Mouse (Mus musculus) stomach, postnatal 0 days (tissue): ENCODE measurements around the gene Snap91.

Experiments used
- CTCF ChIP-seq: IDR thresholded peaks from 2 replicates; pipeline ENCODE4 v1.5.1; 2016; ENCODE audit warnings: antibody characterized with exemption, low read depth, mild to moderate bottlenecking, moderate library complexity
- EP300 ChIP-seq: optimal IDR thresholded peaks from 2 replicates; pipeline ENCODE3; 2016; ENCODE audit warnings: antibody characterized with exemption

DNA sequence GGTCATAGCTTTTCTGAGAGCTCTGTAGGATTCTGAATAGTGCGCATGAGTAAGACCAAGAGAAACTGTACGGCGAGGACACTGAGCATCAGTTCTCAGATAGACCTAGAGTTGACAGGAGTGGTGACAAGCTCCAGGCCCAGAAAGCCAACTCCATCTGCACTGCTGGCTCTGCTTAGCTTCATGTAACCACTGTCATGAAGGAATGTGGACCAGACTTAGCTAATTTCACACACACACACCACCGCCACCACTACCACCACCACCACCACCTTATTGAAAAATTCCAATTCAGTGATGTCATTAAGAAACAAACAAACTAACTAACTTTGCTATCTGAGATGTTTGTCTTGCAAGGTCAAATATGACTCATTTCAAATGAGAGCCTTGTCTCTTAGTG, 143.5 kb downstream of the Snap91 start:
- TF ChIP-seq CTCF (no peak), EP300 (no peak)
